Mouse (Mus musculus): ENCODE results near the gene Oosp2. TPM values are rescaled to one million over a fixed set of nuclear protein-coding genes. Genes with fewer than 3 reads are reported as not detected.

Oosp2 gene
- polyA plus RNA-seq, 1 experiment from 2014 or later: not detected

DNA sequence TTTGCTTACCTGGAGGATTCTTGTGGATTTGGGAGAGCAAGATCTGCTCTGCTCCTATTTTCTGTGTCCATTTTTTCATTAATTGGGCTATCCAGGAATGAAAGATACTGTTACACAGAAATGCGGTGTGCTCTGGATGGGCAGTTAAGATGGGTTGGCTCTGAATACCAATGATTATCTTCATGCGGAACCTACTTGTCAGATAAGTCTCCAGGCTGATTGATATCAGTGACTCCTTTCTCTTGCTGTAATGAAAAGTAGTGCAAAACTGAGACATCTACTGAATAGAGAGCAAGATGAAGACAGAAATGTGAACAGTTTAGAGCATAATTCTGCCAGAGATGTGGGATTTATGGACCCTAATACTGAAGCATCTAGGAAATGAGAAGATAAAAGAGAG is 36.8 kb downstream of the Oosp2 start, which contains the start of gene Ms4a2:
Gene Ms4a2 (minus strand): TSS at position 169 of the 400 bp plus-strand sequence.
- Histone ChIP-seq H3K36me3 (ENCODE audit: inconsistent target) (no peaks in the 10 kb centered on the region), H3K4me3 (ENCODE audit: inconsistent target) (no peak within 1 kb of the TSS), H3K27ac (no peak within 1 kb of the TSS), H3K79me2 (ENCODE audit: inconsistent target) (no peaks in the 10 kb centered on the region)
- WGBS (ENCODE audit: missing documents): 93% methylated on average over 2 of the region's 2 CpGs

DNA sequence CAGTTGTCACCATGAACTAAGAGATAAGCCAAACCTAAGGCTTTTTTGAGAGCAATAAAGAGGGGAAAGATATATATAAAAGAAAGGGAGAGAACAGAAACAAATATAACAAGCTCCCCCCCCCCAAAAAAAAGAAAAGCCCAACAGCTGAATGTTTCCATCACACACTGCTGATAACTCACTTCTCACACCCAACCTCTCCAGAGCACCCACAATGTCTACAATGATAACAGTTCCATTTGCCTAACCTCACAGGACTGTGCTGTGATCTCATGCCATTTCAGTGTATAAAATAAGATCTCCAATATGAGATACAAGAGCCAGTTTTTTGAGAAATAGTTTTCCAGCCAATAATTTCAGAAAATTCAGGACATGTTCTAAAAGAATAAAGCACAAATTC is 42.4 kb downstream of the Oosp2 start:
- no peaks in the 10 kb centered on the region for H3K79me2 ChIP-seq (ENCODE audit: inconsistent target)

DNA sequence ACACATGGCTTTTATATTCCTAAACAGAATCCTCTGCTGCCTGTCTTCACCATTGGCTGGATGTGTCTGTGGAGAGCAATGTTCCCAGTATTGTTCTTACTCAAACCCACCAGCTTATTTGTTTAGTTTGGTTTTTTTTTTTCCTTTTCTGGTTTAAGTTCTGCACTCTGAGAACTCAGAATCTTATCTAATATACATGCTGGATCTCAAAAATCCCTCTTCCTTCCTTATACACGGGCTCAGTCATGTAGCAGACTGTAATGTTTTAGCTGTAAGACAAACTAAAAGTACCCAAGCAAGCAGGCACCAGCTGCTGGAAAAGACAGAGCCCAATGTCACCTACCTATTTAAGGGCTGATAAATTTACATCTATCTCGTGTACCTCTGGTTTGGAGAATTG is 45.6 kb downstream of the Oosp2 start:
- H3K36me3 ChIP-seq (ENCODE audit: inconsistent target): no peaks in the 10 kb centered on the region
- WGBS (ENCODE audit: missing documents): 64% methylated on average over 2 of the region's 2 CpGs
- no peak overlapping the region for H3K4me3 ChIP-seq (ENCODE audit: inconsistent target)
- no peaks in the 10 kb centered on the region for H3K79me2 ChIP-seq (ENCODE audit: inconsistent target)
- no peak overlapping the region for H3K27ac ChIP-seq

More for the DNA sequence above, 42.4 kb downstream of the Oosp2 start:
- H3K27ac ChIP-seq: no peak overlapping the region
- H3K36me3 ChIP-seq (ENCODE audit: inconsistent target): no peaks in the 10 kb centered on the region
- H3K4me3 ChIP-seq (ENCODE audit: inconsistent target): no peak overlapping the region

DNA sequence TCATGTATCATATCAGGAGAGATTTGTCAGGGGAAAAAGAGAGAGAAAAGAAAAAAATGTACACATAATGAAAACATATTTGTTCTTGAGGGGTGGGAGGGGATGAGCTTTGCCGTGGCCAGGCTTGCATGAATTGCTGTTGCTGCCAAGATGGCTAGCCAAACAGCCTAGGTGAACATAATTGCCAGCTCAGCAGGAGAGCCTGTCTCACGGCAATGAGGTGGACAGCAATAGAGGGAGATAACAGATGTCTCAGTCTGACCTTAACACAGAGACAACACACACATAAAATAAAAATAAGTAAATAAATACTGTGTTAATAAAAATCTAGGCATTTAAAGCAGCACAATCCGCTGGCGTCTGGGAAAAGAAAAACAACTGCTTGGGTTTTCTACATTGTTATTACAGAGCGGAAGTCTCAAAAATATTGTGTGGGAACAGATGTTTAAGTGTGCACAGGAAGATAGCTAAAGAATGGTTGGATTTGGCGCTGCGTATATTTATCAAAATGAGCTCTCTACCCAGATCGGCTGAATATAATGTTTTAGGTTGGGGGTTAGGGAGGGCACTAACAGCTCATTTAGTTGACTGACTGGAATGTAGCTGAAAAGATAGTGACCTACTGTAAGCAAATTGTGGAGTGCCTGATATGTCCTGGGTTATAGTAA is 46.4 kb downstream of the Oosp2 start:
- Histone ChIP-seq H3K27ac (no peak overlapping the region), H3K4me3 (ENCODE audit: inconsistent target) (no peak overlapping the region), H3K36me3 (ENCODE audit: inconsistent target) (no peaks in the 10 kb centered on the region), H3K79me2 (ENCODE audit: inconsistent target) (no peaks in the 10 kb centered on the region)
- WGBS (ENCODE audit: missing documents): 52% methylated on average over 8 of the region's 8 CpGs

DNA sequence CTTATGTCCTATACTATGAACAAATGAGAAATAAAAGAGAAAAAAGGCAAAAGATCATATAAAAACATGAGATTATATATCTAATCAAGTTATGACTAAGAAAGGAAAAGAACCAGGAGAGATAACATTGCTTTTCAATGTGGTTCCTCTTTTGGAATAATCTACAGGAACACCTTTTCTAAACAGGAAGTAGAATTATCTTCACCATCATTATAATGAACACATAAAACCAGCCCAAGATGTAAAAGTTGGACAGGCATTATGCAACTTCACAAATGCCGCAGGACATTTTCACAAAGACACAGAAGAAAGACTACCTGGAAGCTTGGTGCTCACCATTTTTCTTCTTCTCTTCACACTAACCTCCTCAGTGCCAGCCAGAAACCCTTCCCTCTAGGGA is 47.3 kb downstream of the Oosp2 start:
- no peaks in the 10 kb centered on the region for H3K79me2 ChIP-seq (ENCODE audit: inconsistent target)
- WGBS (ENCODE audit: missing documents): 0% methylated on average over 1 of the region's 1 CpGs

DNA sequence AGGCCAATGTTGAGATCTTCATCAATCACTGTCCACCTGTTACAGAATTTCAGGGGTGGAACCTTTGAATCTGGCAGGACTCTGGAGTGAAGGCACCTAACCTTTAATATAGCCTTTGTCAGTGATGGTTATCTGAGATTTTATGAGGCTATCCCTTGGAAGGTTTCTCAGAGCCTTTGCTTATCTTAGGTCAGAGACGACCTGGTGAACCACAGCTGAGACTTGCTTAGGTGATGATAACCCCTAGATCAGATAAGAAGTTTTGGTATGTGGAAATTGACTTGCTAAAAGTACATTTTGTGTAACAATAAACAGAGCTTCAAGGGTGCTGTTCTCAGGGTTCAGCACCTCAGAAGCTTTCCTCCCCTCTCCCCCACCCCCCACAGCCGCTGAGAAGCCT is 48.1 kb downstream of the Oosp2 start:
- Histone ChIP-seq H3K27ac (no peak overlapping the region), H3K4me3 (ENCODE audit: inconsistent target) (no peak overlapping the region), H3K36me3 (ENCODE audit: inconsistent target) (no peaks in the 10 kb centered on the region), H3K79me2 (ENCODE audit: inconsistent target) (no peaks in the 10 kb centered on the region)
- WGBS (ENCODE audit: missing documents): 63% methylated on average over 2 of the region's 2 CpGs

More for the DNA sequence above, 47.3 kb downstream of the Oosp2 start:
- Histone ChIP-seq H3K27ac (no peak overlapping the region), H3K4me3 (ENCODE audit: inconsistent target) (no peak overlapping the region), H3K36me3 (ENCODE audit: inconsistent target) (no peaks in the 10 kb centered on the region)

DNA sequence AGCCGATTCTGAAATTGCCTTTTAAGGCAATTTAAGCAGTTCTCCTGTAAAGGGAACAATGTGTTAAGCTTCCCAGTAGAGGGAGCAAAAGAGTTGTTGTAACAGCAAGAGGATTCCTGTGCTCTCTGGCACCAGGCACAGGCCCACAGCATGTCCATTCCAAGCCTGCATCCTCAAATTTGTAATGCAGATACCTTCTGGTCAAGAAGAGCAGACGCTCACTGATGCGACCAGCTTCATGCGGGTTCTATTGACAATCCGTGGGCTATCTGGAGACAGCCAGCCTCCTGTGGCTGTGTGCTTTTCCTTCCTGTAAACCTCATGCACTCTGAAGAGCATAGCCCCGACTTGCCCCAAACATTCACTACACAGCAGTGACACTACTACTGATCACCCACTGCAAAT is 48.8 kb downstream of the Oosp2 start:
- H3K79me2 ChIP-seq (ENCODE audit: inconsistent target): no peaks in the 10 kb centered on the region
- H3K4me3 ChIP-seq (ENCODE audit: inconsistent target): no peak overlapping the region
- no peak overlapping the region for H3K27ac ChIP-seq
- WGBS (ENCODE audit: missing documents): 3% methylated on average over 6 of the region's 6 CpGs
- no peaks in the 10 kb centered on the region for H3K36me3 ChIP-seq (ENCODE audit: inconsistent target)

DNA sequence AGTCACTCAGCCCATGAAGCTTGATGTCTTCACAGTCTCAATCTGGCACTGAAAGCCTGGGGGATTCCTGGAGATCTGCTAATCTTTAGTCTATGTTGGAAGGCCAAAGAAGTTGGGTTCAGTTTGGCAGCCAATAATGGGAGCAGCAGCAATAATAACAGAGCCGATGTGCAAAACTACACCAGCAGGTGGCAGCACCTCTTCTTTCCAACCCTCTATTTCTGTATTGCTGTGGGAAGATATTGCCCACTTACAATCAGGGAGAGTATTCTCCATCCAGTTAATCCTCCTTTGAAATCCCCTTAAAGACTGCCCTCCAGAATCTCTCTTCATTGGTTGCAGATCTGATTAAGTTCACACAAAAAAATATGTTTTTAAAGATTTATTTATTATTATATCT is 52.2 kb downstream of the Oosp2 start:
- 0% methylated on average over 1 of the region's 1 CpGs for WGBS (ENCODE audit: missing documents)
- Histone ChIP-seq H3K27ac (no peak overlapping the region), H3K36me3 (ENCODE audit: inconsistent target) (no peaks in the 10 kb centered on the region), H3K4me3 (ENCODE audit: inconsistent target) (no peak overlapping the region), H3K79me2 (ENCODE audit: inconsistent target) (peaks cover 14% of the 10 kb centered on the region)

DNA sequence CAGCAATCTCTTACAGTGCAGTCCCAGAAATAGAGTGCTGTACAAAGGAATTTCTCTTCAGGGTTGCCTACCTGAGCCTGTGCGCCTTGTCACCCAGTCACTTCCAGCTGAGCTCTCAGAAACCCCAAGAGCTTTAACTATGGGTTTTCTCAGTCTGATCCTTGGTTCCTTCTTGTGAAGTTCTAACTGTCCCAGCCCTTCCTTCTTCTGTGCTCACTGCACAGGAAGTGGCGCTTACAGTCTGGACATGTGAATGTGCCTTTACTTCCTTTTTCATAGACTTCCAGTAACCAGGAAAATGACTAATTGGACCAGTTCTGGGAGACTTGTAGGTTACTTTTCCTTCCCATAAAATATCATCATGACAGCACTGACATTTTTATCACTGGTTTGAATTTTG is 55.8 kb downstream of the Oosp2 start, which contains the start of gene Ms4a6d:
Gene Ms4a6d (minus strand): TSS at position 247 of the 400 bp plus-strand sequence.
- WGBS (ENCODE audit: missing documents): 22% methylated on average over 2 of the region's 2 CpGs
- H3K79me2 ChIP-seq (ENCODE audit: inconsistent target): peaks cover 49% of the 10 kb centered on the region
- H3K4me3 ChIP-seq (ENCODE audit: inconsistent target): peak within 1 kb of the TSS; percentile 50
- H3K27ac ChIP-seq: peak within 1 kb of the TSS; percentile 89
- peaks cover 14% of the 10 kb centered on the region; the same call in 1 of the 2 replicates for H3K36me3 ChIP-seq (ENCODE audit: inconsistent target)

DNA sequence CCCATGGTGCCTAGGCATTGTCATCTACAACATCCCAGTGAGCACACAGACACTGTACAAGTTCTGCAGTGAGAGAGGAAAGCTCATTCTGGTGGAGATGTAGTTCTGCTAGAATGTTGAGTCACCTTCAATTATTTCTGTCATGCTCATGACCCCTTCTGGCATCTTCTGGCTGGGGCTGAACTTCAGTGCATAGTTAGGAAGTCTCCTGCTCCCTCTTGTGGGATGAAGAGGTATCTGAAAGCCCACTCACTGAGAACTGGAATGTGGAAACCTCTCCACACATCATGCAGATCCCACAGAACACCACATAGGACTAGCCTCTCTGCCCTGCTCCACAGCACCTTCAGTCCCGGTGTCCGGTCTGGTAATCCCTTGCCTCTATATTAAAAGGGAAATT is 58.3 kb downstream of the Oosp2 start:
- WGBS (ENCODE audit: missing documents): 80% methylated on average over 2 of the region's 2 CpGs
- Histone ChIP-seq H3K4me3 (ENCODE audit: inconsistent target) (no peak overlapping the region), H3K79me2 (ENCODE audit: inconsistent target) (peaks cover 49% of the 10 kb centered on the region), H3K27ac (no peak overlapping the region), H3K36me3 (ENCODE audit: inconsistent target) (peaks cover 14% of the 10 kb centered on the region; the same call in 1 of the 2 replicates)

DNA sequence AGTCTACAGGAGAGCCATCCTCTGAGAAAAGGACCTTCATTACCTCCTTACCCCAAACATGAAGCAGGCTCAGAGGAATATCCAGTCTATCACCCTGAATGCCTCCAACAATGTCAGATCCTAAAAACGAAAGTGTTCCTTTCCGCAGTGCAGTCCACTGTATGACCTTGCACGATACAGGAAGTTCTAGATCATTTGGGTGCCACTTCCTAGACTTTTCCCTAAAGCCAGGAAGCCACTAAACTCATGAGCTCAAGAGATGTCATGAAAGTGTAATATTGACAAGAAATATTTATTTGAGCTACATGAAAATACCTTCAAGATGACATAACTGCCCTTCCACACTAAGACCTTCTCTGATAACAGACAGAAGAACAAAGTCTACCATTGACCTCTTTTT is 59.0 kb downstream of the Oosp2 start:
- H3K79me2 ChIP-seq (ENCODE audit: inconsistent target): peaks cover 49% of the 10 kb centered on the region
- no peak overlapping the region for H3K27ac ChIP-seq
- no peak overlapping the region for H3K4me3 ChIP-seq (ENCODE audit: inconsistent target)
- WGBS (ENCODE audit: missing documents): 92% methylated on average over 3 of the region's 3 CpGs
- H3K36me3 ChIP-seq (ENCODE audit: inconsistent target): peaks cover 14% of the 10 kb centered on the region; the same call in 1 of the 2 replicates

Other genes starting within 250 kb of the Oosp2 start
- gene Ms4a4b, start 217.0 kb downstream of the Oosp2 start, polyA plus RNA-seq (2018): 2.1 to 3.8 TPM (median 3.0 TPM) in 3 replicates
- gene Ms4a6c, start 191.2 kb downstream of the Oosp2 start, polyA plus RNA-seq (2018): 546 to 786 TPM (median 561 TPM) in 3 replicates
- 0.80 to 5.0 TPM (median 2.0 TPM) in 3 replicates for gene Gm8369, start 174.6 kb downstream of the Oosp2 start, polyA plus RNA-seq (2018)
- gene Ms4a6b, start 144.0 kb downstream of the Oosp2 start, polyA plus RNA-seq (2018): 182 to 404 TPM (median 188 TPM) in 3 replicates
- not detected in 3 replicates for gene Ms4a4d, start 123.8 kb downstream of the Oosp2 start, polyA plus RNA-seq (2018)
- gene Ms4a6d, start 55.7 kb downstream of the Oosp2 start, polyA plus RNA-seq (2018): 381 to 505 TPM (median 445 TPM) in 3 replicates
- 0.27 TPM in 1 of 3 replicates, not detected in the others for gene Ms4a2, start 36.8 kb downstream of the Oosp2 start, polyA plus RNA-seq (2018)
- gene Ms4a3, start 19.7 kb downstream of the Oosp2 start, polyA plus RNA-seq (2018): 0.79 TPM in 1 of 3 replicates, not detected in the others
- not detected in 3 replicates for gene Oosp1, start 30.6 kb upstream of the Oosp2 start, polyA plus RNA-seq (2018)
- not detected in 3 replicates for gene Oosp3, start 36.5 kb upstream of the Oosp2 start, polyA plus RNA-seq (2018)
- gene Gif, start 87.0 kb upstream of the Oosp2 start, polyA plus RNA-seq (2018): not detected in 3 replicates
- 27.2 to 40.6 TPM (median 35.2 TPM) in 3 replicates for gene Mrpl16, start 109.8 kb upstream of the Oosp2 start, polyA plus RNA-seq (2018)
- 18.7 to 25.4 TPM (median 20.5 TPM) in 3 replicates for gene Stx3, start 158.8 kb upstream of the Oosp2 start, polyA plus RNA-seq (2018)
- not detected in 3 replicates for gene Olfr1417, start 178.7 kb upstream of the Oosp2 start, polyA plus RNA-seq (2018)
- gene Olfr1418, start 200.5 kb upstream of the Oosp2 start, polyA plus RNA-seq (2018): not detected in 3 replicates
- gene Olfr1419, start 214.5 kb upstream of the Oosp2 start, polyA plus RNA-seq (2018): not detected in 3 replicates
- gene Olfr1420, start 226.0 kb upstream of the Oosp2 start, polyA plus RNA-seq (2018): not detected in 3 replicates